Mouse (Mus musculus): Measurements from ENCODE around the gene Cyp3a13. TPM values are rescaled to one million over a fixed set of nuclear protein-coding genes. Genes with fewer than 3 reads are reported as not detected.
"Not testable (repeated sequence)": the region's sequence is repeated elsewhere in the genome, so short reads cannot be mapped to it uniquely, and the experiment has no call there.

Gene Cyp3a13
- polyA plus RNA-seq, 1 experiment from 2014 or later, result not detected

- H3K4me2 ChIP-seq; ATAC-seq (ENCODE audit: insufficient number of reproducible peaks, insufficient read depth, low FRiP score, low TSS enrichment, low read depth): not testable (repeated sequence)
- WGBS, result 41% methylated on average over 1 of the region's 1 CpGs
Measured at GRCm38 (mm10) chr5:137872381-137872702, 49.1 kb downstream of the Cyp3a13 start.

GRCm38 (mm10) chr5:137871644-137872380, 49.6 kb downstream of the Cyp3a13 start, which contains the start of gene Pilrb2:
TSS of gene Pilrb2 (minus strand) at chr5:137871815.
- WGBS, result 66% methylated on average over 3 of the region's 3 CpGs
- H3K9me3 ChIP-seq; H3K27me3 ChIP-seq; H3K4me3 ChIP-seq (replicated peaks); H3K4me1 ChIP-seq (replicated peaks); H3K4me2 ChIP-seq; ATAC-seq (ENCODE audit: insufficient number of reproducible peaks, insufficient read depth, low FRiP score, low TSS enrichment, low read depth); H3K36me3 ChIP-seq; H3K27ac ChIP-seq; H3K9ac ChIP-seq (replicated peaks): not testable (repeated sequence)

More at GRCm38 (mm10) chr5:137872381-137872702, 49.1 kb downstream of the Cyp3a13 start:
- H3K4me3 ChIP-seq (replicated peaks); H3K27me3 ChIP-seq; H3K4me1 ChIP-seq (replicated peaks); H3K9me3 ChIP-seq; H3K27ac ChIP-seq; H3K9ac ChIP-seq (replicated peaks); H3K36me3 ChIP-seq: not testable (repeated sequence)

GRCm38 (mm10) chr5:137868600-137868999, 52.8 kb downstream of the Cyp3a13 start:
- not testable (repeated sequence) for H3K4me2 ChIP-seq; H3K9me3 ChIP-seq; H3K27ac ChIP-seq; ATAC-seq (ENCODE audit: insufficient number of reproducible peaks, insufficient read depth, low FRiP score, low TSS enrichment, low read depth); H3K9ac ChIP-seq (replicated peaks); H3K36me3 ChIP-seq; H3K27me3 ChIP-seq; H3K4me1 ChIP-seq (replicated peaks); H3K4me3 ChIP-seq (replicated peaks)
- 77% methylated on average over 2 of the region's 2 CpGs for WGBS

GRCm38 (mm10) chr5:137864008-137864407, 57.4 kb downstream of the Cyp3a13 start:
- not testable (repeated sequence) for H3K4me1 ChIP-seq (replicated peaks); H3K36me3 ChIP-seq; H3K9me3 ChIP-seq; ATAC-seq (ENCODE audit: insufficient number of reproducible peaks, insufficient read depth, low FRiP score, low TSS enrichment, low read depth); H3K4me3 ChIP-seq (replicated peaks); H3K9ac ChIP-seq (replicated peaks); H3K4me2 ChIP-seq; H3K27me3 ChIP-seq; H3K27ac ChIP-seq
- 84% methylated on average over 1 of the region's 1 CpGs for WGBS

- not testable (repeated sequence) for ATAC-seq (ENCODE audit: insufficient number of reproducible peaks, insufficient read depth, low FRiP score, low TSS enrichment, low read depth); H3K36me3 ChIP-seq; H3K4me3 ChIP-seq (replicated peaks); H3K9ac ChIP-seq (replicated peaks); H3K27me3 ChIP-seq; H3K4me2 ChIP-seq; H3K27ac ChIP-seq; H3K4me1 ChIP-seq (replicated peaks); H3K9me3 ChIP-seq
- 68% methylated on average over 2 of the region's 2 CpGs for WGBS
Measured at GRCm38 (mm10) chr5:137857960-137858710, 63.3 kb downstream of the Cyp3a13 start, which contains the start of gene Pilrb1. TSS of gene Pilrb1 (minus strand) at chr5:137858106.

- not testable (repeated sequence) for H3K36me3 ChIP-seq; H3K4me2 ChIP-seq; H3K4me3 ChIP-seq (replicated peaks); H3K9ac ChIP-seq (replicated peaks); H3K4me1 ChIP-seq (replicated peaks); ATAC-seq (ENCODE audit: insufficient number of reproducible peaks, insufficient read depth, low FRiP score, low TSS enrichment, low read depth); H3K9me3 ChIP-seq; H3K27me3 ChIP-seq; H3K27ac ChIP-seq
- WGBS, result 74% methylated on average over 5 of the region's 5 CpGs
Measured at GRCm38 (mm10) chr5:137856870-137857269, 64.5 kb downstream of the Cyp3a13 start.

GRCm38 (mm10) chr5:137854907-137855306, 66.5 kb downstream of the Cyp3a13 start:
- not testable (repeated sequence) for ATAC-seq (ENCODE audit: insufficient number of reproducible peaks, insufficient read depth, low FRiP score, low TSS enrichment, low read depth); H3K9ac ChIP-seq (replicated peaks); H3K9me3 ChIP-seq; H3K36me3 ChIP-seq; H3K4me2 ChIP-seq; H3K27ac ChIP-seq; H3K27me3 ChIP-seq; H3K4me3 ChIP-seq (replicated peaks); H3K4me1 ChIP-seq (replicated peaks)
- WGBS, result 74% methylated on average over 3 of the region's 3 CpGs

- ATAC-seq (ENCODE audit: insufficient number of reproducible peaks, insufficient read depth, low FRiP score, low TSS enrichment, low read depth); H3K27ac ChIP-seq; H3K27me3 ChIP-seq; H3K4me2 ChIP-seq; H3K4me3 ChIP-seq (replicated peaks); H3K9me3 ChIP-seq; H3K9ac ChIP-seq (replicated peaks); H3K4me1 ChIP-seq (replicated peaks); H3K36me3 ChIP-seq: not testable (repeated sequence)
- 87% methylated on average over 1 of the region's 1 CpGs for WGBS
Measured at GRCm38 (mm10) chr5:137850313-137850712, 71.1 kb downstream of the Cyp3a13 start.

Other genes starting within 250 kb of the Cyp3a13 start
- 22.8 and 23.1 TPM in 2 replicates for gene Agfg2, start 236.9 kb downstream of the Cyp3a13 start, polyA plus RNA-seq (2016; fragmentation: Nextera tagmentation; extraction: Ambion mirVana)
- gene Nyap1, start 180.0 kb downstream of the Cyp3a13 start, polyA plus RNA-seq (2016; fragmentation: Nextera tagmentation; extraction: Ambion mirVana), result 3.8 and 4.5 TPM in 2 replicates
- 127 and 128 TPM in 2 replicates for gene Tsc22d4, start 175.9 kb downstream of the Cyp3a13 start, polyA plus RNA-seq (2016; fragmentation: Nextera tagmentation; extraction: Ambion mirVana)
- gene Ppp1r35, start 142.8 kb downstream of the Cyp3a13 start, polyA plus RNA-seq (2016; fragmentation: Nextera tagmentation; extraction: Ambion mirVana), result 47.6 and 52.1 TPM in 2 replicates
- gene Mepce, start 134.0 kb downstream of the Cyp3a13 start, polyA plus RNA-seq (2016; fragmentation: Nextera tagmentation; extraction: Ambion mirVana), result 12.5 and 14.2 TPM in 2 replicates
- 28.9 and 29.9 TPM in 2 replicates for gene Zcwpw1, start 133.8 kb downstream of the Cyp3a13 start, polyA plus RNA-seq (2016; fragmentation: Nextera tagmentation; extraction: Ambion mirVana)
- 0.14 and 0.22 TPM in 2 replicates for gene Pilra, start 85.3 kb downstream of the Cyp3a13 start, polyA plus RNA-seq (2016; fragmentation: Nextera tagmentation; extraction: Ambion mirVana)
- gene Pilrb1, start 63.5 kb downstream of the Cyp3a13 start, polyA plus RNA-seq (2016; fragmentation: Nextera tagmentation; extraction: Ambion mirVana), result not detected in 2 replicates
- gene Pilrb2, start 49.8 kb downstream of the Cyp3a13 start, polyA plus RNA-seq (2016; fragmentation: Nextera tagmentation; extraction: Ambion mirVana), result not detected in 2 replicates
- gene Gjc3, start 41.5 kb upstream of the Cyp3a13 start, polyA plus RNA-seq (2016; fragmentation: Nextera tagmentation; extraction: Ambion mirVana), result 0.08 and 0.19 TPM in 2 replicates
- gene Azgp1, start 59.9 kb upstream of the Cyp3a13 start, polyA plus RNA-seq (2016; fragmentation: Nextera tagmentation; extraction: Ambion mirVana), result not detected in 2 replicates
- gene Smok3a, start 99.6 kb upstream of the Cyp3a13 start, polyA plus RNA-seq (2016; fragmentation: Nextera tagmentation; extraction: Ambion mirVana), result not detected in 2 replicates
- gene Smok3b, start 99.8 kb upstream of the Cyp3a13 start, polyA plus RNA-seq (2016; fragmentation: Nextera tagmentation; extraction: Ambion mirVana), result not detected in 2 replicates
- gene Smok3c, start 131.6 kb upstream of the Cyp3a13 start, polyA plus RNA-seq (2016; fragmentation: Nextera tagmentation; extraction: Ambion mirVana), result not detected in 2 replicates
- gene Zkscan1, start 163.5 kb upstream of the Cyp3a13 start, polyA plus RNA-seq (2016; fragmentation: Nextera tagmentation; extraction: Ambion mirVana), result 26.8 and 32.1 TPM in 2 replicates
- 78.8 and 80.9 TPM in 2 replicates for gene Zscan21, start 195.3 kb upstream of the Cyp3a13 start, polyA plus RNA-seq (2016; fragmentation: Nextera tagmentation; extraction: Ambion mirVana)
- 23.4 and 27.4 TPM in 2 replicates for gene Zfp113, start 234.1 kb upstream of the Cyp3a13 start, polyA plus RNA-seq (2016; fragmentation: Nextera tagmentation; extraction: Ambion mirVana)
- 332 and 333 TPM in 2 replicates for gene Cops6, start 239.5 kb upstream of the Cyp3a13 start, polyA plus RNA-seq (2016; fragmentation: Nextera tagmentation; extraction: Ambion mirVana)